Mouse (Mus musculus) liver, postnatal 0 days (tissue): ENCODE results near the gene Mmaa. TPM values are rescaled to one million over a fixed set of nuclear protein-coding genes. Genes with fewer than 3 reads are reported as not detected.
A peak's percentile ranks its signal among the peaks of the same experiment; 100 is the strongest.

Source experiments
- ATAC-seq: fragments of 200-750 bp; cut with Nextera tagmentation; 2 replicates; pipeline ENCODE4 v1.8.0; 2017; ENCODE audit warnings: mild to moderate bottlenecking, moderate library complexity
- DNase-seq: peaks from one replicate; pipeline ENCODE4 v3.0.0-alpha.2; 2016
- H3K27ac ChIP-seq: fragments of 300-500 bp; sonication (generic); 2 replicates; pipeline ENCODE4 v1.5.1; 2014; ENCODE audit warnings: antibody characterized with exemption, moderate library complexity, mild to moderate bottlenecking, low read depth
- H3K27me3 ChIP-seq: fragments of 300-500 bp; sonication (generic); 2 replicates; pipeline ENCODE4 v1.6.1; 2014; ENCODE audit warnings: low read length, control low read depth, mixed read lengths; ENCODE audit not compliant: insufficient read depth
- H3K36me3 ChIP-seq: fragments of 300-500 bp; sonication (generic); replicated peaks from 2 replicates; pipeline ENCODE4 v1.6.1; 2014; ENCODE audit warnings: mild to moderate bottlenecking, control low read depth, low read length, moderate library complexity, mixed read lengths; ENCODE audit not compliant: insufficient read depth
- H3K4me1 ChIP-seq: fragments of 300-500 bp; sonication (generic); 2 replicates; pipeline ENCODE4 v1.6.1; 2014; ENCODE audit warnings: antibody characterized with exemption, mild to moderate bottlenecking, control low read depth; ENCODE audit not compliant: insufficient read depth
- H3K4me2 ChIP-seq: fragments of 300-500 bp; sonication (generic); 2 replicates; pipeline ENCODE4 v1.6.1; 2014; ENCODE audit warnings: low read depth, mild to moderate bottlenecking, low read length, moderate library complexity, mixed read lengths
- H3K4me3 ChIP-seq: fragments of 300-500 bp; sonication (generic); 2 replicates; pipeline ENCODE4 v1.5.1; 2014; ENCODE audit warnings: low read depth, low read length
- H3K9ac ChIP-seq: fragments of 300-500 bp; sonication (generic); replicated peaks from 2 replicates; pipeline ENCODE4 v1.6.1; 2014; ENCODE audit warnings: mild to moderate bottlenecking, moderate library complexity
- H3K9me3 ChIP-seq: fragments of 300-500 bp; sonication (generic); 2 replicates; pipeline ENCODE4 v1.6.1; 2016; ENCODE audit warnings: mild to moderate bottlenecking, control low read depth, low read length, mixed read lengths
- CTCF ChIP-seq: sonication (generic); IDR thresholded peaks from 2 replicates; pipeline ENCODE4 v1.5.1; 2016; ENCODE audit warnings: antibody characterized with exemption, low read depth
- EP300 ChIP-seq: IDR thresholded peaks from 2 replicates; pipeline ENCODE4 v1.6.1; 2016; ENCODE audit warnings: antibody characterized with exemption, low read depth, mild to moderate bottlenecking
- WGBS: fragments of 180-500 bp; shearing (Covaris S2); extraction: QIAGEN DNeasy Blood & Tissue Kit; methylation state at CpG from one replicate; pipeline ENCODE4 v1.1.7; 2014; ENCODE audit not compliant: insufficient replicate concordance; 5-methylcytosine and 5-hydroxymethylcytosine counted together
- polyA plus RNA-seq: library from polyadenylated mRNA; unstranded; fragments of >200 nt; fragmentation: Nextera tagmentation; extraction: Ambion mirVana; gene quantifications from 2 replicates; pipeline ENCODE4 v1.2.1, GENCODE M21; 2015

Gene Mmaa
- polyA plus RNA-seq, 1 experiment from 2014 or later, result 6.3 TPM

DNA sequence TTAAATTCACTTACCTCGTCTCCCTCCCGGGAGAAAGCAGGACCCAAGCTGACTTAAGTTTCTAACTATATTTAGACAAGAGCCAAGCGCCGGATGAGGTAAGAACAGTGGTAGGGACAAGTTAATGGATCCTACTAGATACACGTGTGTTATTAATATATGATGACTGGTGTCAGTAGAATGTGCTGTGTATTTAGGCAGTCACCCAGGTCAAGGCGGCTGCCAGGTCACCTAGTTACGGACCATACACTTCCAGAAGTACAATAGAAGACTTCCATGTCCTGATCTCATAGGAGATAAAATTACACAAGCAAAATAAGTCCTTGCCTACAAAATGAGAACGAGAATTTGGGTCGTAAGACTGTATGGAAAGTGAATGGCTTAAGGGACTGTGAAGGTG lies 36.3 kb upstream of the Mmaa start:
- TF ChIP-seq EP300 (no peak), CTCF (no peak)
- no peaks in the 10 kb centered on the region for H3K27me3 ChIP-seq
- no peak for DNase-seq
- no peak overlapping the region for H3K9ac ChIP-seq
- H3K4me3 ChIP-seq, result no peak overlapping the region
- no peaks in the 10 kb centered on the region for H3K36me3 ChIP-seq
- H3K4me1 ChIP-seq, result no peaks in the 10 kb centered on the region; the same call in 1 of the 2 replicates
- ATAC-seq, result no peak
- WGBS, result 74% methylated on average over 9 of the region's 9 CpGs
- H3K9me3 ChIP-seq, result no peaks in the 10 kb centered on the region; the same call in 1 of the 2 replicates
- no peak overlapping the region for H3K4me2 ChIP-seq
- no peak overlapping the region for H3K27ac ChIP-seq

GRCm38 (mm10) chr8:79329735-79330134 lies 35.0 kb upstream of the Mmaa start:
- TF ChIP-seq EP300 (no peak), CTCF (no peak)
- no peak for DNase-seq
- H3K36me3 ChIP-seq, result no peaks in the 10 kb centered on the region
- H3K4me3 ChIP-seq, result no peak overlapping the region
- no peaks in the 10 kb centered on the region; the same call in 1 of the 2 replicates for H3K4me1 ChIP-seq
- 60% methylated on average over 2 of the region's 2 CpGs for WGBS
- H3K9ac ChIP-seq, result no peak overlapping the region
- H3K27me3 ChIP-seq, result no peaks in the 10 kb centered on the region
- ATAC-seq, result no peak
- H3K9me3 ChIP-seq, result no peaks in the 10 kb centered on the region; the same call in 1 of the 2 replicates
- no peak overlapping the region for H3K27ac ChIP-seq
- no peak overlapping the region for H3K4me2 ChIP-seq

DNA sequence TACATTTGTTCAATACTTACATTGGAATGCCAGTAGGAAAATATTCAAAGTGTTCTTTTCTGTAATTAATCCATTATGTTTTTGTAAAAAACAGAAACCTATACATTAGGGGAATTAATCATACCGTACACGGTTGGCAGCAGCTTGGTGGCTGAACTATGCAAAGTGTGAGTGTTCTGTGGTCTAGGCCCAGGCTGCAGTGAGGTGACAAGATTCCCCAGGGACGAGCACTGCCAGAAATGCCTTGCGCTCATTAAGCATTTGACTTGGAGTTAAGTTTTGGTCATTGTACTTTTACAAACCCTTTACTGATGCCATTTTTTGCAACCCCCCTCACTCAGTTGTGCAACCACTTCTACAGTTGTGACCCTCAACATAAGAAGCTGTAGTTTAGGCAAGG lies 34.4 kb upstream of the Mmaa start:
- no peak overlapping the region for H3K27ac ChIP-seq
- no peaks in the 10 kb centered on the region for H3K36me3 ChIP-seq
- no peak overlapping the region for H3K9ac ChIP-seq
- WGBS, result 67% methylated on average over 4 of the region's 4 CpGs
- no peaks in the 10 kb centered on the region; the same call in 1 of the 2 replicates for H3K4me1 ChIP-seq
- ATAC-seq, result no peak
- DNase-seq, result no peak
- H3K27me3 ChIP-seq, result no peaks in the 10 kb centered on the region
- no peak overlapping the region for H3K4me2 ChIP-seq
- H3K4me3 ChIP-seq, result no peak overlapping the region
- no peaks in the 10 kb centered on the region; the same call in 1 of the 2 replicates for H3K9me3 ChIP-seq
- TF ChIP-seq EP300 (no peak), CTCF (no peak)

- no peaks in the 10 kb centered on the region; the same call in 1 of the 2 replicates for H3K4me1 ChIP-seq
- no peak for TF ChIP-seq EP300
These were observed 30.8 kb upstream of the Mmaa start for GRCm38 (mm10) chr8:79325510-79325909.

DNA sequence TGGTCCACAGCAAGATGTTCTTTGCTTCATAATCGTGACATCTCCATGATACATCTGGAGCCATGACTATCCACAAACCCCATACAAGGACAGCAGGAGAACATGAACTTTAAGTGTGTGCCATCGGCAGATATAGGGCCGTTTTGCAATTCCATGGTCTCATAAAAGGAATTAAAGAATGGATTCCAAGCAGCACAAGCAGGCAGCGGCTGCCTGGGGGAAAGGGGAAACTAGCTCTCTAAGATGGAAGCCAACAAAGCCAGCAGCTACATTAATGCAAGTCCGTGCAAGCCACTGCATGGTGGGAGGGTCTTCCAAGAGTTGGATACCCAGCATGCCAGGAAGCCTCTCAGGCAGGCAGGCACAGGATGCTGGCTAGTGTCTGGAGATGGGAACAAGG lies 30.2 kb upstream of the Mmaa start:
- Histone ChIP-seq H3K9me3 (no peaks in the 10 kb centered on the region), H3K36me3 (no peaks in the 10 kb centered on the region), H3K4me2 (no peak overlapping the region), H3K4me1 (no peaks in the 10 kb centered on the region), H3K9ac (no peak overlapping the region), H3K27me3 (no peaks in the 10 kb centered on the region), H3K4me3 (no peak overlapping the region), H3K27ac (no peak overlapping the region)
- WGBS, result 71% methylated on average over 5 of the region's 5 CpGs
- no peak for TF ChIP-seq EP300
- TF ChIP-seq CTCF, result no peak
- ATAC-seq, result no peak
- DNase-seq, result no peak

More at GRCm38 (mm10) chr8:79325510-79325909, 30.8 kb upstream of the Mmaa start:
- Histone ChIP-seq H3K27ac (no peak overlapping the region), H3K4me3 (no peak overlapping the region), H3K9me3 (no peaks in the 10 kb centered on the region), H3K9ac (no peak overlapping the region), H3K4me2 (no peak overlapping the region), H3K27me3 (no peaks in the 10 kb centered on the region), H3K36me3 (no peaks in the 10 kb centered on the region)
- no peak for DNase-seq
- no peak for ATAC-seq
- WGBS, result 79% methylated on average over 6 of the region's 6 CpGs

DNA sequence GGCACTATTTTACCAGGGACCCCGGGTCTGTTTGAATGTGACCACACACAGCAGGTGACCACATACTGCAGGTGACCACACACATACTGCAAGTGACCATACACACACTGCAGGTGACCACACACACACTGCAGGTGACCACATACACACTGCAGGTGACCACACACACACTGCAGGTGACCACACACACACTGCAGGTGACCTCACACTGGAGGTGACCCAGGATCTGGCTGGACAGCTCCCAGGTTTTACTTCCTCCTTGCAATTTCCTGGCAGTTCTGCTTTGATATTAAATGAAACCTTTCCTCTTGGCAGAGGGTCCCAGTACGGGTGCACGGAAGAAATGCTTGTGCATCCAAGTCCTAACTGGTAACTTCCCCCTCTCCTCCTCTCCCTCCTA lies 29.3 kb upstream of the Mmaa start:
- no peak overlapping the region for H3K4me3 ChIP-seq
- no peak for TF ChIP-seq EP300
- TF ChIP-seq CTCF, result no peak
- no peak for ATAC-seq
- no peak overlapping the region for H3K4me2 ChIP-seq
- H3K9ac ChIP-seq, result no peak overlapping the region
- H3K9me3 ChIP-seq, result no peaks in the 10 kb centered on the region
- no peak overlapping the region for H3K27ac ChIP-seq
- H3K27me3 ChIP-seq, result no peaks in the 10 kb centered on the region
- no peak for DNase-seq
- no peaks in the 10 kb centered on the region for H3K36me3 ChIP-seq
- no peaks in the 10 kb centered on the region for H3K4me1 ChIP-seq
- WGBS, result 33% methylated on average over 3 of the region's 3 CpGs

DNA sequence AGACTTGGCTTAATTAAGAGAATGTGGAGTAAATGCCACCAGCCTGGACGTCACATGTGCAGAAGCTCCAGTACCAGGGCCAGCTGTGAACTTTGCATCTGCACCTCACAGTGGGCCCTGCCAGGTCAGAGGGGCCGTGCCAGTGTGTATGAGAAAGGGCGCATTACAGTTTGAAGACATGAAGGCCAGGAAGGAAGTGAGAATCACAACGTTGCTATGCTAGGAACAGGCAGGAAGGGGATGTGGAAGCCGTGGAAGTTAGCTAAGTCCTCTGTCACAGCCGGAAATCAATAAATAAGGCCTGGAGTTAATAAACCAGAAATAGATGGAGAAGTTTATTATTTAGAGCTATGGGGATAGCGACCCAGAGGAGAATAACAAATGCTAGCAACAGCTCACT lies 28.4 kb upstream of the Mmaa start:
- Histone ChIP-seq H3K27ac (no peak overlapping the region), H3K27me3 (no peaks in the 10 kb centered on the region), H3K4me2 (no peak overlapping the region), H3K9ac (no peak overlapping the region), H3K4me1 (no peaks in the 10 kb centered on the region), H3K4me3 (no peak overlapping the region), H3K9me3 (no peaks in the 10 kb centered on the region), H3K36me3 (no peaks in the 10 kb centered on the region)
- WGBS, result 29% methylated on average over 7 of the region's 7 CpGs
- TF ChIP-seq EP300 (peak; percentile 26; the same call in 1 of the 2 replicates), CTCF (no peak)
- DNase-seq (no peak), ATAC-seq (no peak)
